Mouse (Mus musculus): ENCODE results near the gene Sept9. TPM values are rescaled to one million over a fixed set of nuclear protein-coding genes. Genes with fewer than 3 reads are reported as not detected.

Gene Sept9
- polyA plus RNA-seq, 1 experiment: 13.3 TPM

- H3K27me3 ChIP-seq (ENCODE audit: control insufficient read depth, insufficient read depth, low read length): no peaks in the 10 kb centered on the region
- no peak for TF ChIP-seq CTCF (IDR thresholded peaks at IDR 0.05; ENCODE audit: borderline replicate concordance, insufficient read depth, low read depth, low read length)
- TF ChIP-seq POLR2A (IDR thresholded peaks at IDR 0.05; ENCODE audit: borderline replicate concordance, insufficient read depth, low read length): no peak
- H3K27ac ChIP-seq (ENCODE audit: insufficient read depth, low read length): no peak overlapping the region
- WGBS: 86% methylated on average over 6 of the region's 6 CpGs
- DNase-seq: no peak
- H3K4me1 ChIP-seq (ENCODE audit: control insufficient read depth, insufficient read depth, low read length): no peaks in the 10 kb centered on the region
- no peak overlapping the region for H3K4me3 ChIP-seq (replicated peaks; ENCODE audit: insufficient read depth, low read depth, low read length)
Observed at GRCm38 (mm10) chr11:117403073-117403472, 203.6 kb downstream of the Sept9 start.

- peaks cover 5% of the 10 kb centered on the region for H3K4me1 ChIP-seq (ENCODE audit: control insufficient read depth, insufficient read depth, low read length)
- DNase-seq: no peak
- H3K27ac ChIP-seq (ENCODE audit: insufficient read depth, low read length): no peak overlapping the region
- H3K27me3 ChIP-seq (ENCODE audit: control insufficient read depth, insufficient read depth, low read length): no peaks in the 10 kb centered on the region
- no peak for TF ChIP-seq CTCF (IDR thresholded peaks at IDR 0.05; ENCODE audit: borderline replicate concordance, insufficient read depth, low read depth, low read length)
- TF ChIP-seq POLR2A (IDR thresholded peaks at IDR 0.05; ENCODE audit: borderline replicate concordance, insufficient read depth, low read length): no peak
- WGBS: 51% methylated on average over 7 of the region's 7 CpGs
- no peak overlapping the region for H3K4me3 ChIP-seq (replicated peaks; ENCODE audit: insufficient read depth, low read depth, low read length)
Observed at GRCm38 (mm10) chr11:117403781-117404180, 204.3 kb downstream of the Sept9 start.

GRCm38 (mm10) chr11:117406711-117407110 lies 207.2 kb downstream of the Sept9 start:
- Histone ChIP-seq H3K4me3 (replicated peaks; ENCODE audit: insufficient read depth, low read depth, low read length) (no peak overlapping the region), H3K4me1 (ENCODE audit: control insufficient read depth, insufficient read depth, low read length) (peaks cover 18% of the 10 kb centered on the region), H3K27ac (ENCODE audit: insufficient read depth, low read length) (no peak overlapping the region), H3K27me3 (ENCODE audit: control insufficient read depth, insufficient read depth, low read length) (no peaks in the 10 kb centered on the region)
- no peak for DNase-seq
- 65% methylated on average over 1 of the region's 1 CpGs for WGBS
- TF ChIP-seq POLR2A (IDR thresholded peaks at IDR 0.05; ENCODE audit: borderline replicate concordance, insufficient read depth, low read length): no peak
- no peak for TF ChIP-seq CTCF (IDR thresholded peaks at IDR 0.05; ENCODE audit: borderline replicate concordance, insufficient read depth, low read depth, low read length)

GRCm38 (mm10) chr11:117407196-117407595 lies 207.7 kb downstream of the Sept9 start:
- H3K4me1 ChIP-seq (ENCODE audit: control insufficient read depth, insufficient read depth, low read length): peaks cover 18% of the 10 kb centered on the region
- 46% methylated on average over 4 of the region's 4 CpGs for WGBS

GRCm38 (mm10) chr11:117407651-117408441 lies 208.4 kb downstream of the Sept9 start:
- Histone ChIP-seq H3K4me3 (replicated peaks; ENCODE audit: insufficient read depth, low read depth, low read length) (peak overlapping the region; percentile 45), H3K27me3 (ENCODE audit: control insufficient read depth, insufficient read depth, low read length) (no peaks in the 10 kb centered on the region), H3K27ac (ENCODE audit: insufficient read depth, low read length) (peak overlapping the region; percentile 21; the same call in 1 of the 2 replicates), H3K4me1 (ENCODE audit: control insufficient read depth, insufficient read depth, low read length) (peaks cover 18% of the 10 kb centered on the region)
- DNase-seq: peak; percentile 66 to 69
- TF ChIP-seq POLR2A (IDR thresholded peaks at IDR 0.05; ENCODE audit: borderline replicate concordance, insufficient read depth, low read length): no peak
- no peak for TF ChIP-seq CTCF (IDR thresholded peaks at IDR 0.05; ENCODE audit: borderline replicate concordance, insufficient read depth, low read depth, low read length)
- 3% methylated on average over 28 of the region's 28 CpGs for WGBS

More at GRCm38 (mm10) chr11:117407196-117407595, 207.7 kb downstream of the Sept9 start:
- no peak for DNase-seq
- H3K27me3 ChIP-seq (ENCODE audit: control insufficient read depth, insufficient read depth, low read length): no peaks in the 10 kb centered on the region
- H3K27ac ChIP-seq (ENCODE audit: insufficient read depth, low read length): no peak overlapping the region
- TF ChIP-seq POLR2A (IDR thresholded peaks at IDR 0.05; ENCODE audit: borderline replicate concordance, insufficient read depth, low read length) (no peak), CTCF (IDR thresholded peaks at IDR 0.05; ENCODE audit: borderline replicate concordance, insufficient read depth, low read depth, low read length) (no peak)
- H3K4me3 ChIP-seq (replicated peaks; ENCODE audit: insufficient read depth, low read depth, low read length): no peak overlapping the region

GRCm38 (mm10) chr11:117408442-117409031 lies 209.1 kb downstream of the Sept9 start:
- TF ChIP-seq CTCF (IDR thresholded peaks at IDR 0.05; ENCODE audit: borderline replicate concordance, insufficient read depth, low read depth, low read length) (no peak), POLR2A (IDR thresholded peaks at IDR 0.05; ENCODE audit: borderline replicate concordance, insufficient read depth, low read length) (no peak)
- 32% methylated on average over 16 of the region's 16 CpGs for WGBS
- H3K27ac ChIP-seq (ENCODE audit: insufficient read depth, low read length): no peak overlapping the region
- H3K4me3 ChIP-seq (replicated peaks; ENCODE audit: insufficient read depth, low read depth, low read length): peak overlapping the region; percentile 9
- no peaks in the 10 kb centered on the region for H3K27me3 ChIP-seq (ENCODE audit: control insufficient read depth, insufficient read depth, low read length)
- peaks cover 18% of the 10 kb centered on the region for H3K4me1 ChIP-seq (ENCODE audit: control insufficient read depth, insufficient read depth, low read length)
- DNase-seq: no peak

- Histone ChIP-seq H3K4me1 (ENCODE audit: control insufficient read depth, insufficient read depth, low read length) (peaks cover 18% of the 10 kb centered on the region), H3K27ac (ENCODE audit: insufficient read depth, low read length) (no peak overlapping the region), H3K4me3 (replicated peaks; ENCODE audit: insufficient read depth, low read depth, low read length) (no peak overlapping the region), H3K27me3 (ENCODE audit: control insufficient read depth, insufficient read depth, low read length) (no peaks in the 10 kb centered on the region)
- WGBS: 81% methylated on average over 11 of the region's 11 CpGs
- no peak for TF ChIP-seq POLR2A (IDR thresholded peaks at IDR 0.05; ENCODE audit: borderline replicate concordance, insufficient read depth, low read length)
- no peak for TF ChIP-seq CTCF (IDR thresholded peaks at IDR 0.05; ENCODE audit: borderline replicate concordance, insufficient read depth, low read depth, low read length)
- DNase-seq: no peak
Observed at GRCm38 (mm10) chr11:117409331-117409730, 209.9 kb downstream of the Sept9 start.

- Histone ChIP-seq H3K27ac (ENCODE audit: insufficient read depth, low read length) (no peak overlapping the region), H3K4me1 (ENCODE audit: control insufficient read depth, insufficient read depth, low read length) (peaks cover 18% of the 10 kb centered on the region), H3K27me3 (ENCODE audit: control insufficient read depth, insufficient read depth, low read length) (peaks cover 1% of the 10 kb centered on the region; the same call in 1 of the 2 replicates), H3K4me3 (replicated peaks; ENCODE audit: insufficient read depth, low read depth, low read length) (no peak overlapping the region)
- TF ChIP-seq POLR2A (IDR thresholded peaks at IDR 0.05; ENCODE audit: borderline replicate concordance, insufficient read depth, low read length) (no peak), CTCF (IDR thresholded peaks at IDR 0.05; ENCODE audit: borderline replicate concordance, insufficient read depth, low read depth, low read length) (no peak)
- under 1% methylated on average over 6 of the region's 6 CpGs for WGBS
- peak; percentile 53 to 64 for DNase-seq
Observed at GRCm38 (mm10) chr11:117410059-117410458, 210.6 kb downstream of the Sept9 start.

Data from cerebellum, adult 2 months (tissue).